Mouse (Mus musculus) pancreas, adult 10 weeks (tissue): Measurements from ENCODE around the gene Olfr344. TPM values are rescaled to one million over a fixed set of nuclear protein-coding genes. Genes with fewer than 3 reads are reported as not detected.

ENCODE experiments used
- polyA plus RNA-seq: library from polyadenylated mRNA; stranded (reverse); fragments of 350-450 nt; fragmentation: Illumina TruSeq; extraction: RNeasy Lipid Tissue Mini Kit (QIAGEN cat#74804); gene quantifications from one replicate; pipeline ENCODE4 v1.2.3, GENCODE M21; 2015; ENCODE audit warnings: low read depth, low replicate concordance; ENCODE audit not compliant: insufficient read depth

Olfr344 gene
- polyA plus RNA-seq: not detected

GRCm38 (mm10) chr2:36566362-36566761, at the start of gene Olfr344:
Gene Olfr344, plus strand, starts transcription at chr2:36566662.

GRCm38 (mm10) chr2:36524698-36525097, 41.8 kb upstream of the Olfr344 start, which contains the start of gene Olfr342:
Gene Olfr342, plus strand, starts transcription at chr2:36524998.

Other genes starting within 250 kb of the Olfr344 start
- gene Olfr338, start 193.1 kb upstream of the Olfr344 start, polyA plus RNA-seq: not detected
- not detected for gene Olfr339, start 147.7 kb upstream of the Olfr344 start, polyA plus RNA-seq
- not detected for gene Olfr340, start 114.1 kb upstream of the Olfr344 start, polyA plus RNA-seq
- gene Olfr341, start 84.2 kb upstream of the Olfr344 start, polyA plus RNA-seq: not detected
- gene Olfr342, start 41.7 kb upstream of the Olfr344 start, polyA plus RNA-seq: not detected
- not detected for gene Olfr345, start 73.4 kb downstream of the Olfr344 start, polyA plus RNA-seq
- gene Olfr346, start 119.1 kb downstream of the Olfr344 start, polyA plus RNA-seq: not detected
- gene Olfr347, start 165.2 kb downstream of the Olfr344 start, polyA plus RNA-seq: not detected
- gene Olfr348, start 217.6 kb downstream of the Olfr344 start, polyA plus RNA-seq: not detected
- gene Olfr50, start 223.9 kb downstream of the Olfr344 start, polyA plus RNA-seq: not detected